Mouse (Mus musculus) kidney, embryonic 16.5 days (tissue): ENCODE measurements at regions not wholly inside any gene's neighbourhood (a gene's known extent, or its start where the extent isn't known, plus 50 kb on each side); places are given as distances from the start of the nearest gene placed in this dataset.

Source experiments
- ATAC-seq: fragments of 200-750 bp; cut with Nextera tagmentation; 2 replicates; pipeline ENCODE4 v1.8.0; 2017; ENCODE audit warnings: moderate TSS enrichment; ENCODE audit not compliant: low FRiP score, low TSS enrichment
- H3K27ac ChIP-seq: fragments of 300-500 bp; sonication (generic); 2 replicates; pipeline ENCODE4 v1.5.1; 2014; ENCODE audit warnings: low read length
- H3K27me3 ChIP-seq: fragments of 300-500 bp; sonication (generic); 2 replicates; pipeline ENCODE4 v1.6.1; 2014; ENCODE audit warnings: low read length, control low read depth, mixed read lengths; ENCODE audit not compliant: insufficient read depth
- H3K36me3 ChIP-seq: fragments of 300-500 bp; sonication (generic); 2 replicates; pipeline ENCODE4 v1.6.1; 2014; ENCODE audit warnings: low read length, control low read depth, mixed read lengths; ENCODE audit not compliant: insufficient read depth
- H3K4me1 ChIP-seq: fragments of 300-500 bp; sonication (generic); 2 replicates; pipeline ENCODE4 v1.6.1; 2014; ENCODE audit warnings: low read length, control low read depth, mixed read lengths; ENCODE audit not compliant: insufficient read depth
- H3K4me2 ChIP-seq: fragments of 300-500 bp; sonication (generic); replicated peaks from 2 replicates; pipeline ENCODE4 v1.6.1; 2014; ENCODE audit warnings: low read depth, low read length
- H3K4me3 ChIP-seq: fragments of 300-500 bp; sonication (generic); 2 replicates; pipeline ENCODE4 v1.5.1; 2014; ENCODE audit warnings: mild to moderate bottlenecking, low read length
- H3K9ac ChIP-seq: fragments of 300-500 bp; sonication (generic); replicated peaks from 2 replicates; pipeline ENCODE4 v1.6.1; 2014; ENCODE audit warnings: low read length
- H3K9me3 ChIP-seq: fragments of 300-500 bp; sonication (generic); 2 replicates; pipeline ENCODE4 v1.6.1; 2016; ENCODE audit warnings: low read length, control low read depth
- WGBS: fragments of 180-500 bp; shearing (Covaris S2); extraction: QIAGEN DNeasy Blood & Tissue Kit; methylation state at CpG from one replicate; pipeline ENCODE4 v1.1.7; 2014; 5-methylcytosine and 5-hydroxymethylcytosine counted together

- Histone ChIP-seq H3K36me3 (no peaks in the 10 kb centered on the region), H3K4me1 (no peaks in the 10 kb centered on the region), H3K27ac (no peak overlapping the region), H3K4me2 (no peak overlapping the region), H3K9ac (no peak overlapping the region), H3K27me3 (no peaks in the 10 kb centered on the region), H3K4me3 (no peak overlapping the region), H3K9me3 (no peaks in the 10 kb centered on the region)
- 93% methylated on average over 3 of the region's 3 CpGs for WGBS
- ATAC-seq, result no peak
Observed at GRCm38 (mm10) chrX:117272809-117273208, 258.3 kb downstream of the H2afb1 start.

- peak; percentile 35; the same call in 1 of the 2 replicates for ATAC-seq
- H3K36me3 ChIP-seq, result no peaks in the 10 kb centered on the region
- no peak overlapping the region for H3K27ac ChIP-seq
- no peak overlapping the region for H3K4me2 ChIP-seq
- H3K4me1 ChIP-seq, result no peaks in the 10 kb centered on the region
- no peak overlapping the region for H3K4me3 ChIP-seq
- H3K9me3 ChIP-seq, result no peaks in the 10 kb centered on the region
- H3K9ac ChIP-seq, result no peak overlapping the region
- WGBS, result 67% methylated on average over 7 of the region's 7 CpGs
- no peaks in the 10 kb centered on the region for H3K27me3 ChIP-seq
Observed at GRCm38 (mm10) chrX:117298500-117298899, 283.9 kb downstream of the H2afb1 start.

GRCm38 (mm10) chrX:117299697-117300192 lies 285.2 kb downstream of the H2afb1 start:
- no peak overlapping the region for H3K27ac ChIP-seq
- WGBS, result 43% methylated on average over 2 of the region's 2 CpGs

More at GRCm38 (mm10) chrX:117299697-117300192, 285.2 kb downstream of the H2afb1 start:
- no peaks in the 10 kb centered on the region for H3K27me3 ChIP-seq
- no peaks in the 10 kb centered on the region for H3K36me3 ChIP-seq
- no peak overlapping the region for H3K4me3 ChIP-seq
- no peak overlapping the region for H3K9ac ChIP-seq
- no peaks in the 10 kb centered on the region for H3K9me3 ChIP-seq
- no peak; the same call in 1 of the 2 replicates for ATAC-seq
- H3K4me1 ChIP-seq, result no peaks in the 10 kb centered on the region
- H3K4me2 ChIP-seq, result no peak overlapping the region
